Mouse (Mus musculus) forebrain, embryonic 10.5 days (tissue): ENCODE data around the gene Cda. TPM values are rescaled to one million over a fixed set of nuclear protein-coding genes. Genes with fewer than 3 reads are reported as not detected.
A peak's percentile ranks its signal among the peaks of the same experiment; 100 is the strongest.

Experiments used
- DNase-seq: peaks from one replicate; pipeline ENCODE4 v3.0.0-alpha.2; 2017; ENCODE audit warnings: low spot score; ENCODE audit errors: extremely low spot score
- H3K27ac ChIP-seq: fragments of 300-500 bp; sonication (generic); 2 replicates; pipeline ENCODE4 v1.5.1; 2016; ENCODE audit warnings: mild to moderate bottlenecking
- H3K27me3 ChIP-seq: fragments of 300-500 bp; sonication (generic); 2 replicates; pipeline ENCODE4 v1.6.1; 2016; ENCODE audit warnings: mild to moderate bottlenecking; ENCODE audit not compliant: poor library complexity, severe bottlenecking
- H3K36me3 ChIP-seq: fragments of 300-500 bp; sonication (generic); replicated peaks from 2 replicates; pipeline ENCODE4 v1.6.1; 2016; ENCODE audit warnings: mild to moderate bottlenecking, moderate library complexity
- H3K4me1 ChIP-seq: fragments of 300-500 bp; sonication (generic); 2 replicates; pipeline ENCODE4 v1.6.1; 2016
- H3K4me3 ChIP-seq: fragments of 300-500 bp; sonication (generic); 2 replicates; pipeline ENCODE4 v1.5.1; 2016; ENCODE audit warnings: mild to moderate bottlenecking, moderate library complexity
- H3K9me3 ChIP-seq: fragments of 300-500 bp; sonication (generic); 2 replicates; pipeline ENCODE4 v1.6.1; 2016; ENCODE audit warnings: mild to moderate bottlenecking, moderate library complexity
- WGBS: fragments of 180-500 bp; shearing (Covaris S2); methylation state at CpG from one replicate; pipeline ENCODE4 v1.1.7; 2016; 5-methylcytosine and 5-hydroxymethylcytosine counted together
- polyA plus RNA-seq: library from polyadenylated mRNA; unstranded; fragments of >200 nt; fragmentation: Nextera tagmentation; extraction: Ambion mirVana; gene quantifications from 2 replicates; pipeline ENCODE4 v1.2.1, GENCODE M21; 2016

Gene Cda
- polyA plus RNA-seq, 1 experiment from 2014 or later: 2.1 TPM

DNA sequence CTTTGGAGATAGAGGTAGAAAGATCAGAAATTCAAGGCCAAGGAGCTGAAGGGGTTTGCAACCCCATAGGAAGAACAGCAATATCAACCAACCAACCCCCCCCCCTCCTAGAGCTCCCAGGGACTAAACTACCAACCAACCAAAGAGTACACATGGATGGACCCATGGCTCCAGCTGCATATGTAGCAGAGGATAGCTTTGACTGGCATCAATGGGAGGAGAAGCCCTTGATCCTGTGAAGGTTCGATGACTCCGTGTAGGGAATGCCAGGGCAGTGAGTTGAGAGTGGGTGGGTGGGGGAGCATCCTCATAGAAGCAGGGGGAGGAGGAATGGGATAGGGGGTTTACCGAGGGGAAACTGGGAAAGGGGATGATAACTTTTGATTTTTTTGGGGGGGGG lies 43.3 kb downstream of the Cda start:
- H3K36me3 ChIP-seq: peaks cover 4% of the 10 kb centered on the region; the same call in 1 of the 2 replicates
- 86% methylated on average over 3 of the region's 3 CpGs for WGBS
- H3K4me3 ChIP-seq: no peak overlapping the region
- no peak for DNase-seq
- peaks cover 59% of the 10 kb centered on the region for H3K4me1 ChIP-seq
- H3K27me3 ChIP-seq: no peaks in the 10 kb centered on the region
- H3K9me3 ChIP-seq: 0 out of 2 replicates have a peak, but pooled peaks cover 3% of the 10 kb centered on the region
- H3K27ac ChIP-seq: no peak overlapping the region

DNA sequence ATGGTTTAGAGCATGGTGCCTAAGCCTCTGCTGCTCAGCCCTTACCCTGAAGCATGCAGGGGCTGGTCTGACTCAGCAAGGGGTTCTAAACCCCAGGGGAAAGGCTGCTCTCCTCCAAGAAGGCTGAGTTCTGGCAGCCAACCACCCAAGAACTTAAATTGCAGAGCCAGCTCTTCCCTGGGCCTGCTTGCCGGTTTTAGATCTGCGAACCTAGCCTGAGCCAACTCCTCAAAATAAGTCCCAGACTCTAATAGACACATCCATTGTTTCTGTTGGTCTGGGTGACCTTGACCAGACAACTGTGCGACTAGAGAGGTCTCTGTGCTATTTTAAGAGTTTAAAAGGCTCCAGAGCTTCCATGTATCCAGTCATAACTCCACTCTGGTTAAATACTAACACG lies 44.0 kb downstream of the Cda start:
- Histone ChIP-seq H3K27ac (peak overlapping the region; percentile 65; the same call in 1 of the 2 replicates), H3K36me3 (peaks cover 4% of the 10 kb centered on the region; the same call in 1 of the 2 replicates), H3K4me1 (peaks cover 59% of the 10 kb centered on the region), H3K4me3 (no peak overlapping the region), H3K9me3 (0 out of 2 replicates have a peak, but pooled peaks cover 3% of the 10 kb centered on the region), H3K27me3 (no peaks in the 10 kb centered on the region)
- WGBS: 81% methylated on average over 4 of the region's 4 CpGs
- DNase-seq: no peak

DNA sequence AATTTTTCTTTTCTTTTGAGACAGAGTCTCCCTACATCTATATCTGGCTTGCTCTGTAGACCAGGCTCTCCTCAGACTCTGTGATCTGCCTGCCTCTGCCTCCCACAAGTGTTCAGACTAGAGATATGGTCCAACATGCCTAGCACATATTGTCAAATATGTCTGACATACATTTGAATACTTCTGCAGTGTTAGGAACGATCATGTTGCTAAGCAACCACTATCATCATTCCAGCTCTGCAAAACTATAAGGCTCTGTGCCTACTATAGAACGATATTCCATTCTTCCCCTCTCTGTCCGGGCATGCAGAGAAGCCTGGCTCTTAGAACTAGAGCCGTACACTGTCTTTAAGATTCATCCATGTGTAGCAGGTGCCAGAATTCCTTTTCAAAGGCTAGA lies 45.1 kb downstream of the Cda start:
- Histone ChIP-seq H3K27ac (0 out of 2 replicates have a peak overlapping the region, but pooled peaks have one; percentile 33), H3K4me3 (no peak overlapping the region), H3K4me1 (peaks cover 54% of the 10 kb centered on the region), H3K36me3 (peaks cover 4% of the 10 kb centered on the region; the same call in 1 of the 2 replicates), H3K9me3 (no peaks in the 10 kb centered on the region), H3K27me3 (no peaks in the 10 kb centered on the region)
- no peak for DNase-seq
- 58% methylated on average over 4 of the region's 4 CpGs for WGBS

DNA sequence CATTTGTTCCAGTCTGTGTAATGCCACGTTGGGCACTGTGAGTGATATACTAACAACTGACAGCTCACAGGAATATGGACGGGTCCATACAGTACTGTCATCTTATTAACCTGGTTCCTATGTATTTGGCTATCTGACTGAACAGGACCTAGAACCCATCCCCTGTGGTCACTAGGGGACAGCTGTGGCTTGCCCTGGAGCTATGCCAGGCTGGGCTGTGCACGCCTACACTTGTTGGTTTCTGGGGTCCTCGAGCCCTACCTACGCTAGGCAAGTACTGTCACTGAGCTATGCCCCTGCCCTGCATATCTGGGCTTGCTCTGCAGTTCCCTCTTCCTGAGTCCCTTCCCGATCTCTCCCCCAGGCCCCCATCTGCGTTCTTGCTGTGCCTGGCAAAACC lies 46.3 kb downstream of the Cda start:
- 85% methylated on average over 7 of the region's 7 CpGs for WGBS
- peak overlapping the region; percentile 58; the same call in 1 of the 2 replicates for H3K27ac ChIP-seq

DNA sequence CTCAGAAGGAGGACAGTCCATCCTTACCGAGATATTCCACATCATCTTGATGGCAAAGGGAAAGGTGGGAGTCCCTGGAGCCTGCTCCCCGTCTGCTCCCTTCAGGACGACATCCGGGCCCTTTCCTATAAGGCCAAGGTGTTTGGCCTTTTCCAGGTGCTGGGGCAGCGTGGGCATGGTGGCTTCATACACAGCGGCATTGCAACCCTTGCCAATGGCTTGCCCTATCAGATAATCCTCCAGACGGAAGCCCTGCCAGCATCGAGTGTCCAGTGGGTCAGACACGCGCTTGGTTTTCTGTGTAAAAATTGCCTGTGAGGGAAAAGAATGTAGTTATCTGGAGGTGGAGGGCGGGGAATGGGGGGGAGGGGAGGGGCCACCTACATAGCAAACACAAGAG lies 47.1 kb downstream of the Cda start:
- peaks cover 19% of the 10 kb centered on the region for H3K36me3 ChIP-seq
- WGBS: 89% methylated on average over 11 of the region's 11 CpGs
- H3K4me1 ChIP-seq: peaks cover 47% of the 10 kb centered on the region
- no peak overlapping the region; the same call in 1 of the 2 replicates for H3K27ac ChIP-seq
- no peak overlapping the region for H3K4me3 ChIP-seq
- H3K27me3 ChIP-seq: no peaks in the 10 kb centered on the region
- DNase-seq: no peak
- H3K9me3 ChIP-seq: no peaks in the 10 kb centered on the region

More for the DNA sequence above, 46.3 kb downstream of the Cda start:
- no peak for DNase-seq
- Histone ChIP-seq H3K27me3 (no peaks in the 10 kb centered on the region), H3K36me3 (peaks cover 11% of the 10 kb centered on the region), H3K4me1 (peaks cover 54% of the 10 kb centered on the region), H3K4me3 (no peak overlapping the region), H3K9me3 (no peaks in the 10 kb centered on the region)

DNA sequence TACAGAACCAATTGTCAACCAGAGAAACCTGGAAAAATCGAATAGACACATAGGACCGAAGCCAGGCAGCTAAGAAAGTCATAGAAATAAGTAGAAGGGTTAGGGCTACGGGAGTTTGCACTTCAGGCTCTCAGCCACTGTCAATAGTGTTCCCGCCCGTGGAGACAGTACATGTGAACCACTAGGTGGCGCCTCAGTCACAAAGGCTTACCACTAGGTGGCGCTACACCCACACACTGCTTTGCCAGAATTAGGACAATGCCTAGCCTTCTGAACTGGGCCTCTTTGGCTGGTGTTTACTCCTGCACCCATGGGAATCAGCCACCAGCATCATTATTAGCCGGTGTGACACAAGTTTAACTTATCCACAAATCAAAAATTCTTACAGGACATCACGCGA lies 48.3 kb downstream of the Cda start:
- Histone ChIP-seq H3K27ac (no peak overlapping the region), H3K36me3 (peaks cover 31% of the 10 kb centered on the region), H3K4me1 (peaks cover 38% of the 10 kb centered on the region), H3K9me3 (no peaks in the 10 kb centered on the region), H3K4me3 (no peak overlapping the region), H3K27me3 (no peaks in the 10 kb centered on the region)
- 29% methylated on average over 10 of the region's 10 CpGs for WGBS
- peak; percentile 82 for DNase-seq

DNA sequence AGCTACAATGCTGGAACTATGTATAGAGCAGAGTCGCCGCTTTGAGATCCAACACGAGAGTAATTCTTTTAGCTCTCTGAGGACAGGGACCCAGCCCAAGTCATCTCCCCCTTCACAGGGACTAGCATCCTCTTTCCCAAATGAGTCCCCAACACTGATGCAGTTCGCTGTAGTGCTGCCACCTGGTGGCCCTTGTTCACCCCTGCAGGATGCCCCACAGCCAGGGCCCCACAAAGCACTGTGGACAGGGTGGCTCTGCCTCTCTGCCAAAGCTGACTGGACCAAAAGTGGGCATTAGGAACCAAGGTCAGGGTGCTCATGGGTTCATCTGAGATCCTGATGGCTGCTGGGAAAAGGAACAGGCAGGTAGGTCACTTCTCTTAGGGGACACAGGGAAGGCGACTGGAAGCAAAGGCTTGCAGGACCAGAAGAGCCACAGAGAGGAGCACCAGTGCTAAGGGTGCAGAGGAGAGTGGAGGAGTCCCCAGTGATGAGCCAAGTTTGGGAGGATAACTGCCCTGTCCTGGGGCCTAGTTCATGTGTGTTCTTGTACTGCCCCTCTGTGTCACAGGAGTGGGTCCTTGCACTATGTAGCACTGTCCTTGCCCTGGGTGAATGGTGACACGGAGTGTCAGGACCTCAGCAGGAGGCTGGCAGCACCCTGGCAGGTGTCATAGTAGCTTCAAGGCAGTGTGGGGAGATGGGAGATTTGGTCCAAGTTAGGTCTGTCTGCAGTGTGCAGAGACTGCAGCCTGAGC lies 49.1 kb downstream of the Cda start:
- peaks cover 39% of the 10 kb centered on the region for H3K36me3 ChIP-seq
- 57% methylated on average over 6 of the region's 6 CpGs for WGBS
- DNase-seq: peak; percentile 62
- H3K4me1 ChIP-seq: peaks cover 30% of the 10 kb centered on the region
- no peaks in the 10 kb centered on the region for H3K27me3 ChIP-seq
- no peaks in the 10 kb centered on the region for H3K9me3 ChIP-seq
- H3K4me3 ChIP-seq: no peak overlapping the region
- H3K27ac ChIP-seq: no peak overlapping the region

DNA sequence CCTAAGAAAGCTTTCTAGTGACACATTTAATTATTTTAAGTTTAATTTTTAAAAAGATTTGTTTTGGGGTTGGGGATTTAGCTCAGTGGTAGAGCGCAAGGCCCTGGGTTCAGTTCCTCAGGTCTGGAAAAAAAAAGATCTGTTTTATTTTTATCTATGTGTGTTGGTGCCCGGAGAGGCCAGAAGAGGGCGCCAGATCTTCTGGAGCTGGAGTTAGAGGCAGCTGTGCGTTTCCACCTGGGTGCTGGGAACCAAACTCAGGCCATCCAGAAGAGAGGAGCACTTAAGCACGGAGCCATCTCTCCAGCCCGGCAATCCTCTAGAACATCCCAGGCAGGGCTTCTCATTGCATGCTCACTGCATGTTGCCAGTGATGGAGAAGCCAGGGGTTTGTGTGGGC lies 51.4 kb downstream of the Cda start:
- H3K36me3 ChIP-seq: peaks cover 63% of the 10 kb centered on the region
- WGBS: 85% methylated on average over 6 of the region's 6 CpGs

DNA sequence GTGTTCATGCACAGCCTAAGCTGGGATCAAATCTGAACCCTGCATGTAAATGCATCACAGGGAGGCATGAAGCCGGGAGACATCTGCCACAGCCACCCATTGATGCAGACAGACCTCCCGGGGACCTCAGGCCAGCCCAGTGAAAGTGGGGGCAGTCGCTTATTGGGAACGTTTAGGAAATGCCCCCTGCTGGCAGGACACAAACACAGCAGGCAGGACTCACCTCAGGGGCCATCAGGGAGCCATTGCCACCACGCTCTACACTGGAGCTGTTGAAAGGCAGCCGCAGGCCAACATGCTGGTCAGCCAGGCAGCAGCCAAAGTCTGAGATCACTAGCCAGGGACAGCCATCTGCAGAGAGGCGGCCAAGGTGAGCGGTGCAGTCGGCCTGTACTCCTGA lies 52.0 kb downstream of the Cda start:
- DNase-seq: no peak
- Histone ChIP-seq H3K4me1 (0 out of 2 replicates have a peak, but pooled peaks cover 3% of the 10 kb centered on the region), H3K27ac (no peak overlapping the region), H3K36me3 (peaks cover 69% of the 10 kb centered on the region), H3K4me3 (no peak overlapping the region), H3K9me3 (no peaks in the 10 kb centered on the region), H3K27me3 (no peaks in the 10 kb centered on the region)
- 70% methylated on average over 9 of the region's 9 CpGs for WGBS

More for the DNA sequence above, 51.4 kb downstream of the Cda start:
- H3K4me3 ChIP-seq: no peak overlapping the region
- H3K9me3 ChIP-seq: no peaks in the 10 kb centered on the region
- H3K27me3 ChIP-seq: no peaks in the 10 kb centered on the region
- peaks cover 7% of the 10 kb centered on the region for H3K4me1 ChIP-seq
- no peak for DNase-seq
- no peak overlapping the region for H3K27ac ChIP-seq

DNA sequence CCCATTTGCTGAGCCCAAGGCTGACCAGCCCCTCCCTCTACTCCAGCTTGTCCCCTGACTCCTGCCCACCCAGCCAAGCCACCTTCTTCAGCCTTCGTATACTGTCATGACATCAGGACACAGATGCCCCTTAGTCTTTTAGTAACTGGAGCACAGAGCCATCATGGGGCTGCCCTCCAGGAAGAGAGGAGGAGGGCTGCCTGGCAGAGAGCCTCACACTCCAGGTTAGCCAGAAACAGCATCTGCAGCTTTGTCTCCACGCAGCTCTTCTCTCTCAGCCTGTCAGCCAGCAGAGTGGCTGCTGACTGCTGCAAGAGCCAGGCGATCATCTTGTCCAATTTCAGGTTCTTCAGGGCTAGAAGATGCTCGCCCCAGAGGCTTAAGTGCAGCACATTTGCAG lies 54.0 kb downstream of the Cda start:
- Histone ChIP-seq H3K4me1 (no peaks in the 10 kb centered on the region), H3K9me3 (no peaks in the 10 kb centered on the region), H3K27ac (no peak overlapping the region), H3K27me3 (no peaks in the 10 kb centered on the region), H3K36me3 (peaks cover 84% of the 10 kb centered on the region), H3K4me3 (no peak overlapping the region)
- DNase-seq: no peak
- WGBS: 91% methylated on average over 4 of the region's 4 CpGs

DNA sequence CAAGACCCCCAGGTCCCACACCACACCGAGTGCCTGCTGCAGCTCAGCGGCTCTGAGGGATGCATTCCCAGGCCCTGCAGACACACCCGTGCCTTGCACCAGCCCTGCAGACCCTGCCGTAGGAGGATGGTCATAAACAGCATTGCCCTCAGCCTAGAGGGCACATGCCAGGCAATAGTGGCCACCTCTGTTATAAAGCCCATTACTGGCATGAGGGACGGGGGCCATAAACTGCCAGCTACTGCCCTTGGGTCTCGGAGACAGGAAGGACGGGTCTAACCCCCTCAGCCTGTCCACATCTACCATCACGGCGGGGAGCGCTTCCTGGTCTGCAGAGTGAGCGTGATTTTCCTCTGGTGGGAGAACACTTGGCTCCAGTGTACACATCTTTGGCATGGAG lies 54.8 kb downstream of the Cda start:
- DNase-seq: no peak
- Histone ChIP-seq H3K27me3 (no peaks in the 10 kb centered on the region), H3K36me3 (peaks cover 92% of the 10 kb centered on the region)

DNA sequence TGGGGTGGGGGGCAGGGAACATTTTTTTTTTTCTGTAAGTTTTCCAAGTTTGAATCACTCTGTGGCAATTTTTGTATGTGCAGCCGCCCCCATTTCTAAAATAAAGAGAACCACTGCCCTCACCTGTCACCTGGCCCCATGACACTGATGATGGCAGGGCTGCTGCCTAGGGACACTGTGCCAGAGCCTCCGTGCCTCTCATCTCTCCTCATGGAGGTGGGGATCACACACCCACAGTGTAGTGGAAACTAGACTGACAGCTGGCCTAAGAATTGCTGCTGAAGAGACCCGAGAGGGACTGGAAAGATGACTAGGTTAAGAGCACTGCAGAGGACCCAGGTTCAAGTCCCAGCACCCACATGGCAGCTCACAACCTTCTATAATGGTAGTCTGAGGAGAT lies 55.7 kb downstream of the Cda start:
- Histone ChIP-seq H3K27ac (no peak overlapping the region), H3K27me3 (no peaks in the 10 kb centered on the region), H3K4me3 (no peak overlapping the region), H3K9me3 (no peaks in the 10 kb centered on the region), H3K4me1 (no peaks in the 10 kb centered on the region), H3K36me3 (peaks cover 100% of the 10 kb centered on the region)
- DNase-seq: no peak
- 92% methylated on average over 3 of the region's 3 CpGs for WGBS

More for the DNA sequence above, 54.8 kb downstream of the Cda start:
- no peaks in the 10 kb centered on the region for H3K9me3 ChIP-seq
- H3K4me3 ChIP-seq: no peak overlapping the region
- WGBS: 92% methylated on average over 11 of the region's 11 CpGs
- H3K27ac ChIP-seq: no peak overlapping the region
- no peaks in the 10 kb centered on the region for H3K4me1 ChIP-seq

DNA sequence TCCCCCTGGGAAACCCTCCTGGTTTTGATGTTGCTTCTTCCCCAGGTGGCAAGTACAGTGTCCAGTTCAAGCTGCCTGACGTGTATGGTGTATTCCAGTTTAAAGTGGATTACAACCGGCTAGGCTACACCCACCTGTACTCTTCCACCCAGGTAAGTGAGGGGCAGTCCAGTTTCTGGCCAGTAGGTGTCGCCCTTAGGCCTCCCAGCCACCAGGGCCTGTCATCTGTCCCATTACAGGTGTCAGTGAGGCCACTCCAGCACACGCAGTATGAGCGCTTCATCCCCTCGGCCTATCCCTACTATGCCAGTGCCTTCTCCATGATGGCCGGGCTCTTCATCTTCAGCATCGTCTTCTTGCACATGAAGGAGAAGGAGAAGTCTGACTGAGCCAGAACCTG lies 56.2 kb downstream of the Cda start:
- 68% methylated on average over 8 of the region's 8 CpGs for WGBS
- no peak for DNase-seq
- peaks cover 100% of the 10 kb centered on the region for H3K36me3 ChIP-seq

More for the DNA sequence above, 56.2 kb downstream of the Cda start:
- Histone ChIP-seq H3K9me3 (no peaks in the 10 kb centered on the region), H3K4me1 (0 out of 2 replicates have a peak, but pooled peaks cover under 1% of the 10 kb centered on the region), H3K27me3 (no peaks in the 10 kb centered on the region), H3K27ac (no peak overlapping the region), H3K4me3 (no peak overlapping the region)
